Mouse (Mus musculus) heart, embryonic 13.5 days (tissue): Measurements from ENCODE around the gene Tada2b. TPM values are rescaled to one million over a fixed set of nuclear protein-coding genes. Genes with fewer than 3 reads are reported as not detected.
A peak's percentile ranks its signal among the peaks of the same experiment; 100 is the strongest.

Experiments used
- ATAC-seq: fragments of 200-750 bp; cut with Nextera tagmentation; 2 replicates; pipeline ENCODE4 v1.8.0; 2017; ENCODE audit warnings: moderate TSS enrichment; ENCODE audit not compliant: insufficient number of reproducible peaks, low FRiP score, low TSS enrichment; ENCODE audit errors: extremely low read depth
- H3K27ac ChIP-seq: fragments of 300-500 bp; sonication (generic); replicated peaks from 2 replicates; pipeline ENCODE4 v1.5.1; 2015; ENCODE audit warnings: moderate library complexity, mild to moderate bottlenecking, inconsistent platforms
- H3K27me3 ChIP-seq: fragments of 300-500 bp; sonication (generic); replicated peaks from 2 replicates; pipeline ENCODE4 v1.6.1; 2015; ENCODE audit warnings: mild to moderate bottlenecking, inconsistent platforms
- H3K36me3 ChIP-seq: fragments of 300-500 bp; sonication (generic); 2 replicates; pipeline ENCODE4 v1.6.1; 2015; ENCODE audit warnings: mild to moderate bottlenecking, inconsistent platforms
- H3K4me1 ChIP-seq: fragments of 300-500 bp; sonication (generic); 2 replicates; pipeline ENCODE4 v1.6.1; 2015; ENCODE audit warnings: inconsistent platforms
- H3K4me2 ChIP-seq: fragments of 300-500 bp; sonication (generic); 2 replicates; pipeline ENCODE4 v1.6.1; 2015; ENCODE audit warnings: inconsistent platforms, mild to moderate bottlenecking, moderate library complexity
- H3K4me3 ChIP-seq: fragments of 300-500 bp; sonication (generic); 2 replicates; pipeline ENCODE4 v1.5.1; 2015; ENCODE audit warnings: moderate library complexity, mild to moderate bottlenecking, inconsistent platforms
- H3K9ac ChIP-seq: fragments of 300-500 bp; sonication (generic); 2 replicates; pipeline ENCODE4 v1.6.1; 2015; ENCODE audit warnings: inconsistent platforms, mild to moderate bottlenecking, moderate library complexity
- H3K9me3 ChIP-seq: fragments of 300-500 bp; sonication (generic); 2 replicates; pipeline ENCODE4 v1.6.1; 2016; ENCODE audit warnings: inconsistent platforms
- WGBS: fragments of 180-500 bp; shearing (Covaris S2); methylation state at CpG from one replicate; pipeline ENCODE4 v1.1.7; 2015; ENCODE audit warnings: mixed read lengths; 5-methylcytosine and 5-hydroxymethylcytosine counted together
- polyA plus RNA-seq: library from polyadenylated mRNA; unstranded; fragments of >200 nt; fragmentation: Nextera tagmentation; extraction: Ambion mirVana; gene quantifications from 2 replicates; pipeline ENCODE4 v1.2.1, GENCODE M21; 2015

Tada2b gene
- polyA plus RNA-seq, 1 experiment from 2014 or later = 1.6 TPM

GRCm38 (mm10) chr5:36515126-36515525, 31.0 kb upstream of the Tada2b start:
- no peak overlapping the region for H3K27ac ChIP-seq
- H3K4me2 ChIP-seq = no peak overlapping the region
- 81% methylated on average over 1 of the region's 1 CpGs for WGBS
- H3K9ac ChIP-seq = no peak overlapping the region
- H3K27me3 ChIP-seq = no peaks in the 10 kb centered on the region
- no peak for ATAC-seq
- no peaks in the 10 kb centered on the region for H3K9me3 ChIP-seq
- H3K36me3 ChIP-seq = peaks cover 95% of the 10 kb centered on the region
- peaks cover 5% of the 10 kb centered on the region for H3K4me1 ChIP-seq
- H3K4me3 ChIP-seq = no peak overlapping the region

GRCm38 (mm10) chr5:36510956-36511355, 26.9 kb upstream of the Tada2b start:
- Histone ChIP-seq H3K27me3 (no peaks in the 10 kb centered on the region), H3K27ac (no peak overlapping the region), H3K4me2 (no peak overlapping the region), H3K4me1 (peaks cover 5% of the 10 kb centered on the region), H3K9me3 (no peaks in the 10 kb centered on the region), H3K4me3 (no peak overlapping the region), H3K36me3 (peaks cover 88% of the 10 kb centered on the region), H3K9ac (no peak overlapping the region)
- 88% methylated on average over 2 of the region's 2 CpGs for WGBS
- no peak for ATAC-seq

- WGBS = 91% methylated on average over 10 of the region's 10 CpGs
- Histone ChIP-seq H3K4me3 (no peak overlapping the region), H3K9me3 (no peaks in the 10 kb centered on the region), H3K27me3 (no peaks in the 10 kb centered on the region), H3K27ac (no peak overlapping the region), H3K36me3 (peaks cover 92% of the 10 kb centered on the region), H3K4me2 (no peak overlapping the region), H3K9ac (no peak overlapping the region), H3K4me1 (no peaks in the 10 kb centered on the region)
- no peak for ATAC-seq
Observed at GRCm38 (mm10) chr5:36508351-36508750, 24.3 kb upstream of the Tada2b start.

- WGBS = 74% methylated on average over 5 of the region's 5 CpGs
- Histone ChIP-seq H3K4me2 (no peak overlapping the region), H3K36me3 (peaks cover 86% of the 10 kb centered on the region), H3K4me3 (no peak overlapping the region), H3K27ac (no peak overlapping the region), H3K4me1 (no peaks in the 10 kb centered on the region), H3K27me3 (no peaks in the 10 kb centered on the region), H3K9ac (no peak overlapping the region), H3K9me3 (no peaks in the 10 kb centered on the region)
- no peak for ATAC-seq
Observed at GRCm38 (mm10) chr5:36505643-36506042, 21.6 kb upstream of the Tada2b start.

- Histone ChIP-seq H3K4me2 (no peak overlapping the region), H3K9ac (no peak overlapping the region), H3K4me1 (no peaks in the 10 kb centered on the region), H3K4me3 (no peak overlapping the region), H3K36me3 (peaks cover 86% of the 10 kb centered on the region), H3K27ac (no peak overlapping the region), H3K27me3 (no peaks in the 10 kb centered on the region), H3K9me3 (no peaks in the 10 kb centered on the region)
- ATAC-seq = no peak
- 86% methylated on average over 7 of the region's 7 CpGs for WGBS
Observed at GRCm38 (mm10) chr5:36505235-36505634, 21.1 kb upstream of the Tada2b start.

- no peaks in the 10 kb centered on the region for H3K27me3 ChIP-seq
- H3K4me3 ChIP-seq = no peak overlapping the region
- H3K4me2 ChIP-seq = no peak overlapping the region
- no peaks in the 10 kb centered on the region for H3K4me1 ChIP-seq
- no peak overlapping the region for H3K27ac ChIP-seq
- ATAC-seq = no peak
- no peaks in the 10 kb centered on the region for H3K9me3 ChIP-seq
- WGBS = 91% methylated on average over 9 of the region's 9 CpGs
- H3K36me3 ChIP-seq = peaks cover 74% of the 10 kb centered on the region
- H3K9ac ChIP-seq = no peak overlapping the region
Observed at GRCm38 (mm10) chr5:36494709-36495108, 10.6 kb upstream of the Tada2b start.

GRCm38 (mm10) chr5:36493919-36494318, 9.8 kb upstream of the Tada2b start:
- no peak overlapping the region for H3K4me2 ChIP-seq
- no peaks in the 10 kb centered on the region for H3K9me3 ChIP-seq
- H3K27ac ChIP-seq = no peak overlapping the region
- ATAC-seq = no peak
- peaks cover 69% of the 10 kb centered on the region for H3K36me3 ChIP-seq
- 83% methylated on average over 6 of the region's 6 CpGs for WGBS
- H3K9ac ChIP-seq = no peak overlapping the region
- H3K27me3 ChIP-seq = no peaks in the 10 kb centered on the region
- no peak overlapping the region for H3K4me3 ChIP-seq
- no peaks in the 10 kb centered on the region for H3K4me1 ChIP-seq

GRCm38 (mm10) chr5:36489225-36489624, 5.1 kb upstream of the Tada2b start:
- WGBS = 40% methylated on average over 2 of the region's 2 CpGs
- H3K4me2 ChIP-seq = no peak overlapping the region
- no peak for ATAC-seq
- peaks cover 36% of the 10 kb centered on the region for H3K36me3 ChIP-seq
- no peak overlapping the region for H3K4me3 ChIP-seq
- H3K4me1 ChIP-seq = peaks cover 12% of the 10 kb centered on the region
- no peak overlapping the region for H3K9ac ChIP-seq
- H3K27me3 ChIP-seq = peaks cover 30% of the 10 kb centered on the region
- no peak overlapping the region for H3K27ac ChIP-seq
- H3K9me3 ChIP-seq = no peaks in the 10 kb centered on the region

- peaks cover 30% of the 10 kb centered on the region for H3K27me3 ChIP-seq
- peak overlapping the region; percentile 79 for H3K9ac ChIP-seq
- H3K36me3 ChIP-seq = peaks cover 14% of the 10 kb centered on the region
- H3K4me2 ChIP-seq = peak overlapping the region; percentile 97
- H3K27ac ChIP-seq = no peak overlapping the region
- no peaks in the 10 kb centered on the region for H3K9me3 ChIP-seq
- 29% methylated on average over 19 of the region's 19 CpGs for WGBS
- H3K4me1 ChIP-seq = peaks cover 35% of the 10 kb centered on the region
- ATAC-seq = no peak
- H3K4me3 ChIP-seq = peak overlapping the region; percentile 93
Observed at GRCm38 (mm10) chr5:36485306-36485705, 1.2 kb upstream of the Tada2b start.

- Histone ChIP-seq H3K9ac (peak overlapping the region; percentile 98), H3K36me3 (peaks cover 14% of the 10 kb centered on the region), H3K4me2 (peak overlapping the region; percentile 97), H3K4me3 (peak overlapping the region; percentile 93), H3K4me1 (peaks cover 50% of the 10 kb centered on the region), H3K9me3 (no peaks in the 10 kb centered on the region), H3K27ac (peak overlapping the region; percentile 83), H3K27me3 (peaks cover 30% of the 10 kb centered on the region)
- WGBS = 2% methylated on average over 47 of the region's 58 CpGs
- no peak for ATAC-seq
Observed at GRCm38 (mm10) chr5:36483203-36484101, 633 bp downstream of the Tada2b start.

GRCm38 (mm10) chr5:36481114-36481513, 3.0 kb downstream of the Tada2b start:
- H3K27me3 ChIP-seq = peaks cover 15% of the 10 kb centered on the region
- no peak overlapping the region for H3K9ac ChIP-seq
- peaks cover 20% of the 10 kb centered on the region for H3K36me3 ChIP-seq
- ATAC-seq = no peak
- H3K4me2 ChIP-seq = no peak overlapping the region
- H3K4me3 ChIP-seq = no peak overlapping the region
- H3K4me1 ChIP-seq = peaks cover 50% of the 10 kb centered on the region
- 68% methylated on average over 1 of the region's 1 CpGs for WGBS
- no peaks in the 10 kb centered on the region for H3K9me3 ChIP-seq
- no peak overlapping the region for H3K27ac ChIP-seq

GRCm38 (mm10) chr5:36480398-36480797, 3.7 kb downstream of the Tada2b start:
- H3K27ac ChIP-seq = no peak overlapping the region
- H3K4me1 ChIP-seq = peaks cover 47% of the 10 kb centered on the region
- H3K27me3 ChIP-seq = peaks cover 8% of the 10 kb centered on the region
- ATAC-seq = no peak
- H3K36me3 ChIP-seq = peaks cover 27% of the 10 kb centered on the region
- no peaks in the 10 kb centered on the region for H3K9me3 ChIP-seq
- H3K4me2 ChIP-seq = no peak overlapping the region
- WGBS = 85% methylated on average over 4 of the region's 4 CpGs
- H3K4me3 ChIP-seq = no peak overlapping the region
- H3K9ac ChIP-seq = no peak overlapping the region
